Mouse (Mus musculus) 3134 (cell line): ENCODE data around the gene Pex6.

ENCODE experiments used
- DNase-seq: peaks from one replicate; pipeline ENCODE4 v3.0.0-alpha.2; 2011; ENCODE audit warnings: low spot score; ENCODE audit not compliant: insufficient read length; ENCODE audit errors: extremely low read depth

The Pex6 gene

GRCm38 (mm10) chr17:46699245-46699644, 12.0 kb upstream of the Pex6 start:
- DNase-seq: no peak

- no peak for DNase-seq
Measured at GRCm38 (mm10) chr17:46699912-46700311, 11.4 kb upstream of the Pex6 start.

- no peak for DNase-seq
Measured at GRCm38 (mm10) chr17:46701489-46701888, 9.8 kb upstream of the Pex6 start.

- DNase-seq: no peak
Measured at GRCm38 (mm10) chr17:46702100-46702499, 9.2 kb upstream of the Pex6 start.

- no peak for DNase-seq
Measured at GRCm38 (mm10) chr17:46702506-46702905, 8.8 kb upstream of the Pex6 start.

- no peak for DNase-seq
Measured at GRCm38 (mm10) chr17:46703971-46704886, 7.0 kb upstream of the Pex6 start.

GRCm38 (mm10) chr17:46704887-46705835, 6.1 kb upstream of the Pex6 start, which contains the start of gene Ppp2r5d:
Gene Ppp2r5d (minus strand): TSS chr17:46705111.
- peak; percentile 98 for DNase-seq

- DNase-seq: no peak
Measured at GRCm38 (mm10) chr17:46706375-46707089, 4.7 kb upstream of the Pex6 start.

- peak; percentile 67 for DNase-seq
Measured at GRCm38 (mm10) chr17:46711612-46712271, 479 bp downstream of the Pex6 start.

GRCm38 (mm10) chr17:46712442-46712841, 1.2 kb downstream of the Pex6 start:
- DNase-seq: no peak

- no peak for DNase-seq
Measured at GRCm38 (mm10) chr17:46713849-46714248, 2.6 kb downstream of the Pex6 start.

- DNase-seq: no peak
Measured at GRCm38 (mm10) chr17:46714756-46715481, 3.7 kb downstream of the Pex6 start.

- no peak for DNase-seq
Measured at GRCm38 (mm10) chr17:46721077-46721476, 9.8 kb downstream of the Pex6 start.

GRCm38 (mm10) chr17:46724477-46725084, 13.3 kb downstream of the Pex6 start:
- DNase-seq: no peak

- DNase-seq: peak; percentile 46
Measured at GRCm38 (mm10) chr17:46725273-46725672, 14.0 kb downstream of the Pex6 start.

- no peak for DNase-seq
Measured at GRCm38 (mm10) chr17:46725731-46726645, 14.7 kb downstream of the Pex6 start.

GRCm38 (mm10) chr17:46727271-46727670, 16.0 kb downstream of the Pex6 start:
- no peak for DNase-seq

- no peak for DNase-seq
Measured at GRCm38 (mm10) chr17:46728021-46728420, 16.8 kb downstream of the Pex6 start.
